Mouse (Mus musculus) CH12.LX (cell line): ENCODE data around the gene 1700022I11Rik. TPM values are rescaled to one million over a fixed set of nuclear protein-coding genes. Genes with fewer than 3 reads are reported as not detected.
A peak's percentile ranks its signal among the peaks of the same experiment; 100 is the strongest.

Experiments
- DNase-seq: peaks from one replicate; pipeline ENCODE4 v3.0.0-alpha.2; 2013; ENCODE audit errors: extremely low read depth
- H3K27ac ChIP-seq: 2 replicates; pipeline ENCODE4 v1.5.1; 2012; ENCODE audit warnings: low read depth, mild to moderate bottlenecking, control low read depth, moderate library complexity; ENCODE audit not compliant: insufficient read depth
- H3K27me3 ChIP-seq: replicated peaks from 2 replicates; pipeline ENCODE3; 2012; ENCODE audit warnings: inconsistent platforms
- H3K36me3 ChIP-seq, 2 experiments: replicated peaks in 1 of 2; 2 replicates each; pipeline versions ENCODE3 to v1.6.1; 2012; ENCODE audit warnings: inconsistent platforms in 1 of 2, low read length in 1 of 2, mild to moderate bottlenecking in 1 of 2, mixed read lengths in 1 of 2, moderate library complexity in 1 of 2; ENCODE audit not compliant: control insufficient read depth in 1 of 2, insufficient read depth in 1 of 2
- H3K4me1 ChIP-seq, 2 experiments: 2 replicates each; pipeline ENCODE4 v1.6.1; 2012; ENCODE audit warnings: inconsistent platforms in 1 of 2, moderate library complexity in 1 of 2; ENCODE audit not compliant: insufficient read depth in 2 of 2, control insufficient read depth in 1 of 2
- H3K4me2 ChIP-seq: 2 replicates; pipeline ENCODE4 v1.6.1; 2012; ENCODE audit warnings: low read depth, mild to moderate bottlenecking, control low read depth; ENCODE audit not compliant: poor library complexity, insufficient read depth, severe bottlenecking
- H3K4me3 ChIP-seq, 3 experiments: fragments of 150-350 bp in 1 of 3; sonication (generic) in 1 of 3; replicated peaks in 1 of 3; 2 replicates each; pipeline versions ENCODE3 to v1.5.1; 2011 to 2012; ENCODE audit warnings: low read depth in 2 of 3, low read length in 2 of 3, mild to moderate bottlenecking in 2 of 3, moderate library complexity in 2 of 3, control low read depth in 1 of 3, improper control_type of control experiment in 1 of 3, inconsistent platforms in 1 of 3, mixed read lengths in 1 of 3; ENCODE audit not compliant: poor library complexity in 1 of 3
- H3K79me2 ChIP-seq: replicated peaks from 2 replicates; pipeline ENCODE4 v1.6.1; 2012; ENCODE audit warnings: mild to moderate bottlenecking, moderate library complexity; ENCODE audit not compliant: control insufficient read depth, poor library complexity, insufficient read depth, severe bottlenecking; ENCODE audit errors: extremely low read depth
- H3K9ac ChIP-seq: 2 replicates; pipeline ENCODE4 v1.6.1; 2012; ENCODE audit warnings: low read depth, mild to moderate bottlenecking, control low read depth, moderate library complexity; ENCODE audit not compliant: insufficient read depth
- H3K9me3 ChIP-seq: replicated peaks from 2 replicates; pipeline ENCODE3; 2012; ENCODE audit warnings: low read length, inconsistent platforms, mixed read lengths
- BHLHE40 ChIP-seq: IDR thresholded peaks from 2 replicates; pipeline ENCODE4 v1.6.1; 2011; ENCODE audit warnings: mild to moderate bottlenecking, low read depth, low read length, improper control_type of control experiment
- CTCF ChIP-seq, 2 experiments: IDR thresholded peaks in 1 of 2; conservative IDR thresholded peaks in 1 of 2; 2 replicates each; pipeline ENCODE4 v1.5.1; 2011 to 2012; ENCODE audit warnings: low read depth in 2 of 2, low read length in 2 of 2, improper control_type of control experiment in 1 of 2, inconsistent platforms in 1 of 2, mild to moderate bottlenecking in 1 of 2, moderate library complexity in 1 of 2
- E2F4 ChIP-seq: IDR thresholded peaks from 2 replicates; pipeline ENCODE4 v1.6.1; 2011; ENCODE audit warnings: low read depth, low read length, improper control_type of control experiment; ENCODE audit not compliant: insufficient replicate concordance
- EP300 ChIP-seq: IDR thresholded peaks from 2 replicates; pipeline ENCODE4 v1.6.1; 2011; ENCODE audit warnings: low read length, improper control_type of control experiment
- ETS1 ChIP-seq: conservative IDR thresholded peaks from 2 replicates; pipeline ENCODE4 v1.6.1; 2012; ENCODE audit warnings: low read depth, mild to moderate bottlenecking, inconsistent platforms, low read length, improper control_type of control experiment, moderate library complexity
- GABPA ChIP-seq: IDR thresholded peaks from 2 replicates; pipeline ENCODE4 v1.6.1; 2012; ENCODE audit warnings: low read depth, low read length, improper control_type of control experiment, inconsistent platforms; ENCODE audit not compliant: insufficient replicate concordance
- IRF4 ChIP-seq: IDR thresholded peaks from 2 replicates; pipeline ENCODE4 v1.6.1; 2014; ENCODE audit warnings: low read depth, mild to moderate bottlenecking, inconsistent platforms, low read length, improper control_type of control experiment
- JUND ChIP-seq: conservative IDR thresholded peaks from 2 replicates; pipeline ENCODE4 v1.6.1; 2011; ENCODE audit warnings: low read depth, low read length, improper control_type of control experiment
- MEF2A ChIP-seq: IDR thresholded peaks from 2 replicates; pipeline ENCODE4 v1.6.1; 2014; ENCODE audit warnings: low read depth, mild to moderate bottlenecking, inconsistent platforms, low read length, improper control_type of control experiment, borderline replicate concordance
- MXI1 ChIP-seq: IDR thresholded peaks from 2 replicates; pipeline ENCODE4 v1.6.1; 2011; ENCODE audit warnings: mild to moderate bottlenecking, low read depth, low read length, improper control_type of control experiment
- NELFE ChIP-seq: IDR thresholded peaks from 2 replicates; pipeline ENCODE4 v1.6.1; 2011; ENCODE audit warnings: low read depth, low read length, improper control_type of control experiment
- PAX5 ChIP-seq: IDR thresholded peaks from 2 replicates; pipeline ENCODE4 v1.6.1; 2012; ENCODE audit warnings: low read length, inconsistent platforms, mixed read lengths
- POLR2A ChIP-seq: IDR thresholded peaks from 2 replicates; pipeline ENCODE4 v1.6.1; 2011; ENCODE audit warnings: low read depth, mild to moderate bottlenecking, improper control_type of control experiment, low read length
- POLR2AphosphoS2 ChIP-seq: IDR thresholded peaks from 2 replicates; pipeline ENCODE4 v1.6.1; 2011; ENCODE audit warnings: low read depth, low read length, improper control_type of control experiment
- RCOR1 ChIP-seq: conservative IDR thresholded peaks from 2 replicates; pipeline ENCODE4 v1.6.1; 2012; ENCODE audit warnings: low read depth, mild to moderate bottlenecking, inconsistent platforms, low read length, improper control_type of control experiment
- SIN3A ChIP-seq: IDR thresholded peaks from 2 replicates; pipeline ENCODE4 v1.6.1; 2012; ENCODE audit warnings: low read length, improper control_type of control experiment, inconsistent platforms
- SMC3 ChIP-seq: IDR thresholded peaks from 2 replicates; pipeline ENCODE4 v1.6.1; 2011; ENCODE audit warnings: low read depth, low read length, improper control_type of control experiment
- TBP ChIP-seq: conservative IDR thresholded peaks from 2 replicates; pipeline ENCODE4 v1.6.1; 2011; ENCODE audit warnings: low read depth, low read length, improper control_type of control experiment
- UBTF ChIP-seq: IDR thresholded peaks from 2 replicates; pipeline ENCODE4 v1.6.1; 2012; ENCODE audit warnings: low read depth, mild to moderate bottlenecking, inconsistent platforms, low read length, improper control_type of control experiment, moderate library complexity
- USF1 ChIP-seq: IDR thresholded peaks from 2 replicates; pipeline ENCODE4 v1.6.1; 2014; ENCODE audit warnings: low read depth, mild to moderate bottlenecking, inconsistent platforms, low read length, improper control_type of control experiment
- ZMIZ1 ChIP-seq: IDR thresholded peaks from 2 replicates; pipeline ENCODE4 v1.6.1; 2012; ENCODE audit warnings: low read depth, mild to moderate bottlenecking, inconsistent platforms, low read length, improper control_type of control experiment
- dilution Hi-C: fragments of 300-500 bp; cut with MboI; formaldehyde crosslinking; loops from 2 replicates; pipeline ENCODE4 v1.14.3; 2020; ENCODE audit warnings: low sequenced_read_pairs; ENCODE audit not compliant: extremely low pct_unique_long_range_greater_than_20kb, extremely low pct_ligation_motif_present
- in situ Hi-C: fragments of 300-500 bp; cut with MboI; formaldehyde crosslinking; loops from 3 replicates; pipeline ENCODE4 v1.14.3; 2019; ENCODE audit warnings: low sequenced_read_pairs, low pct_ligation_motif_present, low pct_unique_long_range_greater_than_20kb, mixed read lengths
- polyA plus RNA-seq: library from polyadenylated mRNA; unstranded; fragments of >175 nt; gene quantifications from 2 replicates; pipeline ENCODE4 v1.2.1, GENCODE M21; 2012; ENCODE audit warnings: low read depth; ENCODE audit not compliant: insufficient read length
- total RNA-seq, 2 experiments: library from RNA; depleted of rRNA; stranded (reverse); fragments of 300-350 nt in 1 of 2; fragments of >200 nt in 1 of 2; gene quantifications; 2 replicates each; pipeline ENCODE4 v1.2.3; 2012 to 2014

1700022I11Rik gene
- total and polyA plus RNA-seq, 3 experiments, result 0.24 to 0.55 TPM; not detected in 1

DNA sequence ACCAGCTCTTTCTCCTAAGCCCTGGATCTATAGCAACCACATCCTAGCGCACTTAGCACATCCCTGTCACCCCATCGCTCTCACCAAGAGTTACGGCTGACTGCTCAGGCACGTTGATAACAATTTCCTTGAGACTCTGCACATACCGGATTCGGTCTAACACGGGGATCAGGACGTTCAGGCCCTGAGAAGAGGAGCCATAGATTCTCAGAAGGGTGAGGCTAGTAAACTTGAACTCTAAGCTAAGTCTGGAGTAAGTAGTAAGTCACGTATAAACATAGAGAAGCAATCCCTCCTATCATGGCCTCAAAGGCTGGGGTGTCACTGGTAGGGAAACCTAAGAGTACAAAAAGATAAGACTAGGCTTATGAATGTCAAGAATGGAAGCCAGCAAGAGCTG, 60.9 kb downstream of the 1700022I11Rik start:
- DNase-seq, result no peak
- Histone ChIP-seq H3K4me1 (peaks cover 5 to 22% of the 10 kb centered on the region in 2 experiments; a peak in 3 of 4 replicates), H3K4me2 (peak overlapping the region; percentile 58), H3K27ac (no peak overlapping the region), H3K79me2 (peaks cover 11% of the 10 kb centered on the region), H3K27me3 (no peaks in the 10 kb centered on the region), H3K9me3 (no peaks in the 10 kb centered on the region), H3K4me3 (peak overlapping the region; percentile 72 to 92 (median 84)), H3K36me3 (peaks cover 26 to 68% of the 10 kb centered on the region in 2 experiments)
- dilution Hi-C loops (no loop called here), in situ Hi-C loops (no loop called here)
- TF ChIP-seq NELFE, result no peak
- TF ChIP-seq IRF4, result no peak
- no peak for TF ChIP-seq MEF2A
- no peak for TF ChIP-seq TBP
- TF ChIP-seq SIN3A, result no peak
- no peak for TF ChIP-seq ETS1
- TF ChIP-seq USF1, result no peak
- no peak for TF ChIP-seq POLR2AphosphoS2
- TF ChIP-seq ZMIZ1, result no peak
- TF ChIP-seq RCOR1, result no peak
- no peak for TF ChIP-seq BHLHE40
- no peak for TF ChIP-seq EP300
- TF ChIP-seq PAX5, result no peak
- no peak for TF ChIP-seq POLR2A
- TF ChIP-seq JUND, result no peak
- TF ChIP-seq UBTF, result no peak
- TF ChIP-seq MXI1, result no peak
- TF ChIP-seq SMC3, result no peak
- no peak for TF ChIP-seq E2F4
- TF ChIP-seq, all 38 proteins: peak for 0
- H3K9ac ChIP-seq, result peak overlapping the region; percentile 95

DNA sequence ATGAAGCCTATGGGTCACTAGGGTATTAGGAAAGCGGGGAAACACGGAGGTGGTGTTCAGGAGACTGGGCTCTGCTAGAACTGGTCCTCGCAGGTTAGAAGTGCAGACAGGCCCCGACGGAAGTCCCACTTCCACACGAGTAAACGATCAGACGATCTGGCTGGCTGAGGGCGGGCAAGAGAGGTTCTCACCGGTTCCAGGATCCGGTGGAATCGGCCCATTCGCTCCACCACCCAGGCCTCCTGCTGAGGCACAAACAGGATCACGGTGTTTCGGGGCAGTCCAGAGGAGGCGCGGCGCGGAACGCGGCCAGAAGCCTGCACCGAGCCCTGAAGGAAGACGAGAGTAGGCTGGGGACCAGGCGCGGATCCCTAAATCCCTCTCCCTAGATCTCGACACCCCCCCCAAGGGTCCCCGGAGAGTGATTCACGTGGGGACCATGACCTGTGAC, 61.4 kb downstream of the 1700022I11Rik start:
- in situ Hi-C loops (no loop called here), dilution Hi-C loops (no loop called here)
- Histone ChIP-seq H3K4me1 (peaks cover 5 to 22% of the 10 kb centered on the region in 2 experiments; a peak in 3 of 4 replicates), H3K79me2 (peaks cover 11% of the 10 kb centered on the region), H3K4me3 (peak overlapping the region; percentile 72 to 92 (median 84)), H3K9me3 (no peaks in the 10 kb centered on the region), H3K27ac (no peak overlapping the region), H3K9ac (peak overlapping the region; percentile 95), H3K27me3 (no peaks in the 10 kb centered on the region), H3K4me2 (peak overlapping the region; percentile 58), H3K36me3 (peaks cover 26 to 71% of the 10 kb centered on the region in 2 experiments)
- peak; percentile 10 for DNase-seq
- no peak for TF ChIP-seq CTCF (conservative IDR thresholded peaks at IDR 0.05 in 1 of 2, IDR thresholded peaks at IDR 0.05 in 1 of 2; ENCODE audit: low read depth in 2 of 2, low read length in 2 of 2)
- TF ChIP-seq JUND, result no peak
- no peak for TF ChIP-seq GABPA
- no peak for TF ChIP-seq POLR2A
- no peak for TF ChIP-seq IRF4
- TF ChIP-seq EP300, result no peak
